Mouse (Mus musculus) CD4-positive, CD25-positive, alpha-beta regulatory T cell, adult 4 months (primary cell): ENCODE measurements at regions not wholly inside any gene's neighbourhood (a gene's known extent, or its start where the extent isn't known, plus 50 kb on each side); places are given as distances from the start of the nearest gene placed in this dataset.

Source experiments
- ATAC-seq: one replicate; pipeline ENCODE4 v1.8.0; 2017

GRCm38 (mm10) chr4:10141238-10141934 lies 732.9 kb upstream of the 2610301B20Rik start:
- ATAC-seq, result no peak

DNA sequence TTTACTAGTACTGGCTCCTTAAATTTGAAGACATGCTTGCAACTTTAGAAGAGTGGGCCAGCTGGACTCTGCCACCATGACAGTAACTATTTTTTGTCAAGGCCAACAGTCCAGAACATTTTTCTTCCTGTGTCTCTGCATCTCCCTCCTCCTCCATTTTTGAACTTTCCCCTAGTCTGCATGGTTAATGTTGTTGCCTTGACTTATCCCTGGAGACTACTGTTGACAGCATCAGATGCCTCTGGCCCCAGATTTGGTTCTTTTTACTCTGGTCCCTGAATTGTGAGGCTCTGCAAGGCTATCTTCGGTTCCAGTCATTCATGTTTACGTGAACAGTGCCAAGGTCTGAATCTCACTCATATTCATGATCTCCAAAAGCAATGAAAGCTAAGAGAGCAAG lies 724.4 kb upstream of the 2610301B20Rik start:
- ATAC-seq, result no peak

DNA sequence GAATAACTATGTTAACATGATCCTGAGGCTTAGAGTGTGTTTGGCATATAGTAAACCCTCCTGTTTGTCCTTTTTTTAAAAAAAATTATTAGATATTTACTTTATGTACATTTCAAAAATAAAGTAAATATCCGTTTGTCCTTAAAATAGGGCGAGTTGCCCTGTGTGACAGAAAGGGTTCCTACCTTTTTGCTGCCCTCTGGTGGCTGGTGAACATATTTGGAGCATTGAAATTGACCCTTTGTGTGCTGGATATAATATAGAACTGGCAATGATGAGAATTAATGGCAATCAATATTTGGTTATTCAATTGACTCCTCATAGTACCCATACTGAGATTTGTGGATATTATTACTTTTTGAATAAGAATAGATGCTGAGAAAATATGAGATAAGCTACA lies 723.8 kb upstream of the 2610301B20Rik start:
- no peak for ATAC-seq

DNA sequence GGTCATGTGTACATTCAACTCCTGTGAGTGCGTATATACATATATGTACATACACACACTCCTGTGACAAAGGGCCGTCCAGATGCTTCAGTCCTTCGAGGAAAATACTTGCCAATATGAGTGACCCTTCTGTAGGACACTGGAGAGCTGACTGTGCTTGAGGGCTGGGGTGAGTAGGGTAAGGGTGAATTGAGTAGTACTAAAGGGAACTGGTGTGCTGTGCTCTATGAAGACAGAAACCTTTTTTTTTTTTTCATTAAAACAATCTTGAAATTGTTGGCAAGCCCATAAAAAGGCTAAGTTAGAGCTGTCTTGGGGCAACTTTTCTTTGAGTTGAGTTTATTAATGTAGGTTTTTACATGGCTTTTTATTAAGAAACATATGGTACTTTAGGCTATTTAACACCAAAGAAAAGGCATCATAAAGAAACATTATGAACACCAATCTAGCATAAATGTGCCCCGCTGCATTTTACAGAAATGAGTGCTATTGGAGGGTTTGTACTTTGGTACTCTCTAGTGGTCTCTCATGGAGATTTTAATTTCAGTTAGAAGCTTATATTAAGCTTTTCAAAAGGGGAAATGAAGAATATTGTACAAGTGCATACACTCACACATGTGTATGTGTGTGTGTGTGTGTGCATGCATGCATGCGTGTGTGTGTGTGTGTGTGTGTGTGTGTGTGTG lies 718.5 kb upstream of the 2610301B20Rik start:
- no peak for ATAC-seq

- ATAC-seq, result no peak
Measured at GRCm38 (mm10) chr4:10189896-10190295, 684.4 kb upstream of the 2610301B20Rik start.

- no peak for ATAC-seq
Measured at GRCm38 (mm10) chr4:10197245-10197943, 676.9 kb upstream of the 2610301B20Rik start.

GRCm38 (mm10) chr4:10201835-10202234 lies 672.5 kb upstream of the 2610301B20Rik start:
- ATAC-seq, result no peak

DNA sequence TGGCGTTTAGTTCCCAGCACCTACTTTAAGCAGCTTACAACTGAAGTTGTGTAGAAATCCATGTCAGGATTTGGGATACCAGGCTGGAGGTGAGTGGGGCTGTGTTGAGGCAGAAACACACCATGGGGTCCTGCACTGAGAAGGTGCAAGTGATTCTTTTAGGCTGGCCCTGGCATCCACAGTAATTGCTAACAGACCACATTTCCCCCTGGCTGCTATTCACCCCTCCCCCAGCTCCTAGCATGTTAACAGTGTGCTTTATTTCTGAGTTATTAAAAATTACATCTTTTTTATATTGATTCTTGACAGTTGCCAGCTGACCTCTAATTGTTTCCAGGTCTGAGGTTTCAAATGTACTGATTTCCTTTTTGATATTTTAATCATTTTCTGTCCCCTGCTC lies 670.1 kb upstream of the 2610301B20Rik start:
- no peak for ATAC-seq

- no peak for ATAC-seq
Measured at GRCm38 (mm10) chr4:10209324-10209923, 664.9 kb upstream of the 2610301B20Rik start.

DNA sequence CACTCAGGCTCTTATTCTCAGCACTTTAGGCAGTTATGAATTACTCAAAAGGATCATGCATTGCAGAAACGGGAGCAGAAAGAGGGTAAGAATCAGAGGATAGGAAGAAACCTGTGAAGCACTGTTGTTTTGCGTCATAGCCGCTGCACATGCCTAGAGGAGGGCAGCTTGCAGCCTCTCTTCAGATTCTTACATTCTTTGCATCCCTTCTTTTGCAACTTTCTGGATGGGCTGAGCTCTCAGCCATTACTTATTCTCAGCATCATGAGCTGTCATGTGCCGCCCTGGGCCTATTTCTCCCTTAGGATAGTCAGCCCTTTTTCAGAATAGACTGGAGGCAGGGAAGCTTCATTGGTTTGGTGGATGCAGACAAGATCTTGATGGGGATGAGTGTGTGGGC lies 663.0 kb upstream of the 2610301B20Rik start:
- no peak for ATAC-seq

- no peak for ATAC-seq
Measured at GRCm38 (mm10) chr4:10235324-10235723, 639.0 kb upstream of the 2610301B20Rik start.

DNA sequence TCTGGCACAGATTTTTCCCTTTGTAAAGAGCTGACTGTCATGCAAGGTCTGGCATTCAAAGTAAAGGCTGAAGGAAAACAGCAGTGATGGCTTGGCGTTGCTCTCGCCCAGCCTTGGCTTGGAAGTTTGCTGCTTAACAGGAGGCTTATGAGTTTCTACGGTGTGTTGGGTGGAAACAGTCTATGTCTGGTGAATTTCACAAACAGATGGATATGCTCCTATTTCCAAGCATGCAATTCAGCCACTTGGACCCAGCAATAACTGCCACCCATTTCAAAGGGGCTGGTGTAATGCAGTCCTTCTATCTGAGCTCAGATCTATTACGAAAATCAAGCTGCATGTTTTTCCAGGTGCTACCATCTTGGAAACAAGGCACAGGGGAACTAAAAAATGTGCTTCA lies 632.2 kb upstream of the 2610301B20Rik start:
- ATAC-seq, result no peak

- no peak for ATAC-seq
Measured at GRCm38 (mm10) chr4:10242909-10243308, 631.4 kb upstream of the 2610301B20Rik start.

- ATAC-seq, result no peak
Measured at GRCm38 (mm10) chr4:10254029-10254690, 620.1 kb upstream of the 2610301B20Rik start.

DNA sequence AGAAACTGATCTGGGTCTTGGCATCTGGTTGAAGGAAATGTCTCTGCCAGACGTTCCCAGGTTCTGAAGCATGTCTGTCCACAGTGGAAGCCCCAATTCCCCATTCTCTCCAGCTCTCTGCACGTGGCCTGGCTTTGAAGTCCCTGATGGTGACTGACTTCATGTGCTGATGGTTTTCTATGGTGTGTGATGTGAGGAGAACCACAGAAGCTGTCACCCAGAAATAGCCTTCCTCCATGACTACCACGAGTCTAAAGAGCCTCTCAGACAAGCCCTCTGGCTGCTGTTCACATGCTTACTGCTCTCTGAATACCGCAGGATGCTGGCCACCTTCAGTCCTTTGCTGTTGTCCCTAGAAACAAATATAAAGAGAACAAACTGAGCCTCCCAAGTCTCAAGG lies 616.8 kb upstream of the 2610301B20Rik start:
- no peak for ATAC-seq

GRCm38 (mm10) chr4:10260351-10260750 lies 613.9 kb upstream of the 2610301B20Rik start:
- ATAC-seq, result no peak

DNA sequence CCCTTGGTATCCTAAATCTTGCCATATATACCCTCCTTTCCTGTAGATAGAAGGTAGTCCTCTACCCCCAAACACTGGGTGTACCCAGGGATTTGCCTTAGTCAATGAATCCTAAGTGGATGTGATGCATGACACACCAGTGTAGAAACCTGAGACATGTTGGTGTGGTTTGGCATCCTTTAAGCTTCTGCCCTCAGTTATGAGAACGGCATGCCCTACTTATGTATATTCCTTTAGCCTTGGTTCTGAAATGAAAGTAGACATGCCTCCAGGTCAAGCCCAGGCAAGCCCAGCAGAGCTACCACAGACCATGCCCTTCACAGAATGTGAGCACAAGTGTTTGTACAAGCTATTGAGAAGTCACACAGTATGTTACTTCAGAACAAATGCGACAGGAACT lies 608.4 kb upstream of the 2610301B20Rik start:
- ATAC-seq, result no peak

DNA sequence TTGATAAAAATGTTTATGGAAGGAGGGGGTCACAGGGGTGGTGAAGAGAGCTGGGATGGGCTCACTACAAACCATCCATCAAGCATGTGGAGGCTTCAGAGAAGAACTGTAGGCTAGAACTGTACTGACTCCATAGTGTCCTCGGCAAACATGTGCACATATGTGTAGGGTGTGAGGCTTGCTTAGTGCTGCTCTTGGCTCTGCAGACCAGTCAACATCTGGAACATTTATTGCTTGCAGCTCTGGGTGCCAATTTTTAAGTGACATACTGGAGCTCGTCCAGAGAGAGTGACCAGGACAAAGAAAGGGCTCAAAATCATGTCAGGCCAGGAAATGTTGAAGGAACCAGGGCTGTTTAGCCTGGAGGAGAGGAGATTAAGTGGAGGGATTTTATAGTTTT lies 588.7 kb upstream of the 2610301B20Rik start:
- ATAC-seq, result no peak

DNA sequence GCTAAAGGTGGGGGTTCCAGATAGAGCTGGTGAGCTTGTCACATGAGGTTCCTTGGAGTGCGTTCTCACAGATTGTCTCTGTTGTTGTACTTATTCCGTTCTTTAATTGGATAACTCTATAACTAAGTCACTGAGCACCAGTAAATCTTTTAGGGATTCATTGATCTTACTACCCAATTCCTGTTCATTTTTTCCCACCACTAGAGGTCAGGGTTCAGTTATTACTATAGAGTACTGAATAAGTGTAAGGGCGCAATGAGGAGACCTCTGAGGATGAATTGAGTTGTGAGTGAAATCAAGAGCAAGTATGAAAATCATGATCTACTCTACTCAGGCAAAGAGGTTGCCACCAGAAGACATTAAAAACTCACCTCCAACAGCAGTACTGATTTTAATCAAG lies 584.0 kb upstream of the 2610301B20Rik start:
- ATAC-seq, result no peak

- ATAC-seq, result no peak
Measured at GRCm38 (mm10) chr4:10295012-10295530, 579.2 kb upstream of the 2610301B20Rik start.

DNA sequence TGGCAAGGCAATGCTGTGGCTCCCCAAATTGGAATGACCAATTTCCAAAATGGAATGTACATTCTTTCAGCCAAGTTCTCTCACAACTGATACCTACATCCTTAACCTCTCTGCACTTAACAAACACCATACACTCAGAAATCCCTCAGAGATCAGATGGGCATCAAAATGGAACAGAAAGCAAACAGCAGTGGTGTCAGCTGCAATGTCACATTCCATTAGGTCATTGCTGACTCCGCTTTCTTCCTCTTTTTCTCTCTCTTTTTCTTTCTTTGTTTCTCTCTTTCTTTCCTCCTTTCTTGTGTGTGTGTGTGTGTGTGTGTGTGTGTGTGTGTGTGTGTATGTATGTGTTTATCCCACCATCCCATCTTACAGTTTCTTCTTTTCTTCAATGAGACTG lies 578.1 kb upstream of the 2610301B20Rik start:
- ATAC-seq, result no peak

GRCm38 (mm10) chr4:10311886-10312285 lies 562.4 kb upstream of the 2610301B20Rik start:
- no peak for ATAC-seq

- ATAC-seq, result no peak
Measured at GRCm38 (mm10) chr4:10315144-10315543, 559.2 kb upstream of the 2610301B20Rik start.
